Mouse (Mus musculus) heart, postnatal 0 days (tissue): ENCODE data around the gene Tiam1. TPM values are rescaled to one million over a fixed set of nuclear protein-coding genes. Genes with fewer than 3 reads are reported as not detected.

Source experiments
- ATAC-seq: fragments of 200-750 bp; cut with Nextera tagmentation; 2 replicates; pipeline ENCODE4 v1.8.0; 2017; ENCODE audit warnings: low read depth, moderate number of reproducible peaks, moderate library complexity; ENCODE audit not compliant: insufficient read depth
- DNase-seq: peaks from one replicate; pipeline ENCODE4 v3.0.0-alpha.2; 2016; ENCODE audit warnings: low spot score
- H3K27ac ChIP-seq: fragments of 300-500 bp; sonication (generic); 2 replicates; pipeline ENCODE4 v1.5.1; 2014; ENCODE audit warnings: low read depth, mild to moderate bottlenecking
- H3K27me3 ChIP-seq: fragments of 300-500 bp; sonication (generic); 2 replicates; pipeline ENCODE4 v1.6.1; 2014; ENCODE audit warnings: low read length, mixed read lengths; ENCODE audit not compliant: control insufficient read depth, insufficient read depth
- H3K36me3 ChIP-seq: fragments of 300-500 bp; sonication (generic); replicated peaks from 2 replicates; pipeline ENCODE4 v1.6.1; 2014; ENCODE audit warnings: low read length, mixed read lengths; ENCODE audit not compliant: control insufficient read depth, insufficient read depth
- H3K4me1 ChIP-seq: fragments of 300-500 bp; sonication (generic); 2 replicates; pipeline ENCODE4 v1.6.1; 2014; ENCODE audit warnings: antibody characterized with exemption; ENCODE audit not compliant: control insufficient read depth, insufficient read depth
- H3K4me2 ChIP-seq: fragments of 300-500 bp; sonication (generic); 2 replicates; pipeline ENCODE4 v1.6.1; 2014; ENCODE audit warnings: low read depth, mild to moderate bottlenecking, low read length, moderate library complexity
- H3K4me3 ChIP-seq: fragments of 300-500 bp; sonication (generic); 2 replicates; pipeline ENCODE4 v1.5.1; 2014; ENCODE audit warnings: low read depth, low read length
- H3K9ac ChIP-seq: fragments of 300-500 bp; sonication (generic); replicated peaks from 2 replicates; pipeline ENCODE4 v1.6.1; 2014; ENCODE audit warnings: low read depth, low read length, mixed read lengths
- H3K9me3 ChIP-seq: fragments of 300-500 bp; sonication (generic); replicated peaks from 2 replicates; pipeline ENCODE4 v1.6.1; 2016; ENCODE audit warnings: low read length; ENCODE audit not compliant: control insufficient read depth
- CTCF ChIP-seq: IDR thresholded peaks from 2 replicates; pipeline ENCODE4 v1.5.1; 2016; ENCODE audit warnings: antibody characterized with exemption, control low read depth, low read depth
- EP300 ChIP-seq: IDR thresholded peaks from 2 replicates; pipeline ENCODE4 v1.6.1; 2016; ENCODE audit warnings: antibody characterized with exemption, low read depth
- WGBS: fragments of 180-500 bp; shearing (Covaris S2); extraction: QIAGEN DNeasy Blood & Tissue Kit; methylation state at CpG from one replicate; pipeline ENCODE4 v1.1.7; 2014; 5-methylcytosine and 5-hydroxymethylcytosine counted together
- polyA plus RNA-seq: library from polyadenylated mRNA; unstranded; fragments of >200 nt; fragmentation: Nextera tagmentation; extraction: Ambion mirVana; gene quantifications from 2 replicates; pipeline ENCODE4 v1.2.1, GENCODE M21; 2015
- total RNA-seq: library from RNA; depleted of rRNA; stranded (reverse); fragments of >200 nt; gene quantifications from 2 replicates; pipeline ENCODE4 v1.2.3, GENCODE M21; 2014; ENCODE audit warnings: low replicate concordance

The Tiam1 gene
- total and polyA plus RNA-seq, 2 experiments from 2014 or later: 2.6 to 3.6 TPM

DNA sequence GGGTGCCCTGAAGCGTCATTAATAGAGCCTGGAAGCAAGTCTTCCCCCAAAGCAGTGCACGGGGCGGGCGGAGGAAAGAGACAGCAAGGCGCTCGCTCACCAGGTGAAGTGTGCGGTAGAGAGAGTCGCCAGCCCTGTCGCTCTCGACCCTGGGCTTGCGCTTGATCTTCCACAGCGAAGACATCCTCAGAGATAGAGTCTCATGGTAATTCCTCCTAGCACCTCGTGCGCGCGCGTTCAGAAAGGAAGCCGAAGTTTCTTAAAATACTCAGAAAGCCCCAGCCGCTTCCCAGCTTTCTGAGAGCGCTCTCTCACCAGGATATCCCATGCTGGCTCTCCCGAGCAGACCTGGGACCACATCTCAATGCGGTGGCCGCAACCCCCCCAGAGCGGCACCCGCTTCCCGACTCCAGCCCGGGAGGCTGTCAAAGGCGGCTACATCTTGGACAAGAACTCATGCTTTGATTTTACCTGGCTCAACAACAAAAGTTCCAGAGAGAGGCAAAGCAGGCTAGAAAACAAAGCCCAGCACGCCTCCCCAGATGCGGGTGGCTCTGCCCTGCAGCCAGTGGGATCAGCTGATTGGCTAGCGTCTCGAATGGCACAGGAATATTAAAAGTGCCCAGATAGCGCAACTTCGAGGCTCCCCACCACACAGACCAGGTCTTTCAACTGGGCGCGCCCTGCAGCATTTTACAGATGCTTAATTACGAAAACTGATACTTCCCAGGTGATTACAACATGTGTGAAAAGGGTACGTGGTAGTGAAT is 325.5 kb downstream of the Tiam1 start:
- TF ChIP-seq CTCF (no peak), EP300 (no peak)
- no peaks in the 10 kb centered on the region for H3K9me3 ChIP-seq
- H3K4me2 ChIP-seq: peak overlapping the region; percentile 90
- no peak; the same call in 1 of the 2 replicates for ATAC-seq
- no peaks in the 10 kb centered on the region for H3K27me3 ChIP-seq
- H3K27ac ChIP-seq: no peak overlapping the region
- no peaks in the 10 kb centered on the region for H3K36me3 ChIP-seq
- peak overlapping the region; percentile 21; the same call in 1 of the 2 replicates for H3K9ac ChIP-seq
- H3K4me3 ChIP-seq: peak overlapping the region; percentile 49
- H3K4me1 ChIP-seq: 0 out of 2 replicates have a peak, but pooled peaks cover 10% of the 10 kb centered on the region
- WGBS: 4% methylated on average over 38 of the region's 38 CpGs
- DNase-seq: no peak

DNA sequence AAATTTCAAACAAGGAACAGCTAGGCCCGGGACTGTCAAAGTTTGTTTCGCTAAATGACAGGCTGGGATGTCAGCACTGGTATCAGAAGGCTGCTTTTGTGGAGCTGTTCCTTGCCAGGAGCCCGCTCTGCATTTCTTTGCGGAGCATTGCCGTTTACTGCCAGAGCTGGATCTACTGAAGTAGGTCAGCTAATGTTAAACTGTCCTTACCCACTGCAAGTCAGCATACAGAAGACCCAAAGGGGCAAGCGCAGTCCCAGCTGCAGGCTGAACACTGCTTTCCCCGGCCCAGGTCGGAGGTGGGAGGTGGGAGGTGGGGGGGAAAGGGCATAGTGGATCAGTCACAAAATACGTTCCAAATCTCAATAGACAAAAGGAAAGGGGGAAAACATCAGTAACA is 326.3 kb downstream of the Tiam1 start:
- H3K9ac ChIP-seq: no peak overlapping the region
- 0 out of 2 replicates have a peak, but pooled peaks cover 10% of the 10 kb centered on the region for H3K4me1 ChIP-seq
- TF ChIP-seq CTCF (no peak), EP300 (no peak)
- WGBS: 25% methylated on average over 9 of the region's 9 CpGs
- DNase-seq (no peak), ATAC-seq (no peak)
- no peaks in the 10 kb centered on the region for H3K27me3 ChIP-seq
- peak overlapping the region; percentile 49 for H3K4me3 ChIP-seq
- H3K9me3 ChIP-seq: no peaks in the 10 kb centered on the region
- H3K36me3 ChIP-seq: no peaks in the 10 kb centered on the region
- H3K27ac ChIP-seq: no peak overlapping the region
- peak overlapping the region; percentile 90 for H3K4me2 ChIP-seq

DNA sequence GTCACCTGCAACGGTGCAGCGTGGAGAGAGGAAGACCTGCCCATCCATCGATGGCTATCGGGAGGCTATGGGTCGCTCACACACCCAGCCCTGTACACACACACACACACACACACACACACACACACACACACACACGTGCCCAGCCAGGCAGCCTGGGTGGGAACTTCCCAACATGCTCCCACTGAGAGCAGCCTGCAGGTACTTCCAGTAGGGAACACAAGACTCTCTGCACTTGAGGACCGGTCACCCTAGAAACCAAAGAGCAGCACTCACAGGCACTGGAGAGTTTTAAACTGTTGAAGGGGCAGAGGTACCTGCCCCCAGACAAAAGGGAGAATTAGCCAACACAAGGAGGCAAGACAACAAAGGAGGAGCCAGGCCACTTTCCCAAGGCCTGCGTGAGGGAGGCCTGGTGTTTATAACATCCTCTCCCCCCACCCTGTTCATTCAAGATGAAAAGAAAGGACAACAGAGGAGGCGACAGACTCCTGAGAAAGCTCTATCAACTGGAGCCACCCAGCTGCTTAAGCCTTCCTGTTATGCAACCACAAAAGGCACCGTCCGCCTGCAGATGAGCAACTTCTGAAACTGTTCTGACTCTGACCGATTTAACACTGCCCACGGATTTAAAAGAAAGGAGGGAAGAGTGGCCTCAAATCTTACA is 326.9 kb downstream of the Tiam1 start:
- 0 out of 2 replicates have a peak, but pooled peaks cover 10% of the 10 kb centered on the region for H3K4me1 ChIP-seq
- no peaks in the 10 kb centered on the region for H3K27me3 ChIP-seq
- H3K4me2 ChIP-seq: peak overlapping the region; percentile 90; the same call in 1 of the 2 replicates
- H3K9me3 ChIP-seq: no peaks in the 10 kb centered on the region
- DNase-seq (peak; percentile 29), ATAC-seq (no peak; the same call in 1 of the 2 replicates)
- TF ChIP-seq EP300: no peak
- TF ChIP-seq CTCF: no peak
- no peak overlapping the region for H3K9ac ChIP-seq
- H3K36me3 ChIP-seq: no peaks in the 10 kb centered on the region
- WGBS: 61% methylated on average over 13 of the region's 13 CpGs
- H3K27ac ChIP-seq: no peak overlapping the region
- H3K4me3 ChIP-seq: no peak overlapping the region

DNA sequence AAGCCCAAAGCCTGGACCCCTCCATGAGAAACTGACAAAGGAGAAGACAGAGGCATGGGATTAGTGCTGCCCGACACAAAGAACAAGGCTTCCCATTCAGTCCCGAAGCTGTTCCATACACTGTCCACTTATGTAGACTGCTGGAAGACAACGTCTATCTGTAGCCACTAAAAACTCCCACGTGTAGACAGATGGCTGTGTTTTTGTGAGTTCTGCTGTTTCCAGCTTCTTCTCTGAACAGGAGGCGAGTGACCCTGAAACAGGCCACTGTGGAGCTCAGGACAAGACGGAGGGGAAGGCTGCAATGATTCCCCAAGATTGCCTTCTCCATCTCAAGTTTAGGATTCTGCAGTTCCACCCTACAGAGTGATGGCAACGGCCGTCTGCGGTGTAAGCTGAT is 330.0 kb downstream of the Tiam1 start:
- Histone ChIP-seq H3K27me3 (no peaks in the 10 kb centered on the region), H3K4me3 (no peak overlapping the region), H3K4me2 (no peak overlapping the region), H3K9me3 (no peaks in the 10 kb centered on the region), H3K4me1 (0 out of 2 replicates have a peak, but pooled peaks cover 10% of the 10 kb centered on the region), H3K27ac (no peak overlapping the region), H3K9ac (no peak overlapping the region), H3K36me3 (no peaks in the 10 kb centered on the region; the same call in 1 of the 2 replicates)
- ATAC-seq (no peak), DNase-seq (no peak)
- TF ChIP-seq CTCF (no peak), EP300 (no peak)
- WGBS: 79% methylated on average over 9 of the region's 9 CpGs

DNA sequence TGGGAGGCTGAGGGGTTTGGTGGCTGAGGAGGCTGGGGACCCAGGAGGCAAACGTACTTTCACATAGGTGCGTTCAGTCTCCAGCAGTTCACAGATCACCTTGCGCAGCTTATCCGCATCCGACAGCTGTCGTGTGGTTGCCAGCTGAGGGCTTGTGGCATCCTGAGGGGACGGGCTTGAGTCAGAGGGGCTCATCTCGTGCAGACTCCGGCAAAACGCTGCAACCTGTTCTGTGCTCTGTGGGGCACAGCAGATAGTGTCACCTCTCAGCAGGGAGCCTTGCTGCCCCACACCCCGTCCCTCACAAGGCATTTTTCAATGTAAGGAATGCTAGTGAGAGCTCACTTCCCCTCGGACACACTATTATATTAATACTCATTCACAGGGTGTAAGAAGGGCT is 330.7 kb downstream of the Tiam1 start:
- H3K36me3 ChIP-seq: no peaks in the 10 kb centered on the region; the same call in 1 of the 2 replicates
- no peaks in the 10 kb centered on the region for H3K9me3 ChIP-seq
- H3K4me1 ChIP-seq: 0 out of 2 replicates have a peak, but pooled peaks cover 8% of the 10 kb centered on the region
- H3K4me3 ChIP-seq: no peak overlapping the region
- WGBS: 78% methylated on average over 12 of the region's 12 CpGs
- no peak for ATAC-seq
- no peak overlapping the region for H3K27ac ChIP-seq
- H3K4me2 ChIP-seq: no peak overlapping the region
- DNase-seq: no peak
- H3K27me3 ChIP-seq: no peaks in the 10 kb centered on the region
- H3K9ac ChIP-seq: no peak overlapping the region
- no peak for TF ChIP-seq CTCF
- TF ChIP-seq EP300: no peak
